Mouse (Mus musculus) thymus, postnatal 25 days (tissue): ENCODE measurements around the gene Olfr243.
"Not testable (repeated sequence)": the region's sequence is repeated elsewhere in the genome, so short reads cannot be mapped to it uniquely, and the experiment has no call there.

Experiments used
- DNase-seq: peaks from one replicate; pipeline ENCODE4 v3.0.0; 2022

Olfr243 gene

GRCm38 (mm10) chr7:103714371-103714770 is at the start of gene Olfr243:
Olfr243 (plus strand) TSS chr7:103714671.
- DNase-seq, result no peak

GRCm38 (mm10) chr7:103671091-103671490 is 43.4 kb upstream of the Olfr243 start, which contains the start of gene Olfr624:
Olfr624 (minus strand) TSS chr7:103671191.
- DNase-seq, result no peak

- DNase-seq, result no peak
Measured at GRCm38 (mm10) chr7:103682420-103682819, 32.1 kb upstream of the Olfr243 start, which contains the start of gene Olfr625-ps1. Olfr625-ps1 (plus strand) TSS chr7:103682720.

DNA sequence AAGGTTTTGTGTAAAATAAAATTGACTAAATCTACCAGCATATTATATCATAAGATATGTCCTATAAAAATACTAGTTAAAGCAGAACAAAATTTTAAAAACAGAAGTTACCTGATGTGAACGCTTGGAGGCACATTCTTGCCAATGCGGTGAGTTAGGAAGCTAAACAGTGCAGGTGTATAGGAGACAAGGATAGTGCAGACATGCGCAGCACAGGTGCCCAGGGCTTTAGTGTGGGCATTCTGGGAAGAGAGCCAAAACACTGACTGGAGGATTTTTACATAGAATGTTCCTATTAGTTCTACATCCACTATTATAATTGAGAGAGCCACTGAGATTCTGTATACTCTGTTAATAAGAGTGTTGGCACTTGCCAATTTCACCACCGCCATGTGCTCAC is 15.0 kb upstream of the Olfr243 start:
- DNase-seq, result no peak

DNA sequence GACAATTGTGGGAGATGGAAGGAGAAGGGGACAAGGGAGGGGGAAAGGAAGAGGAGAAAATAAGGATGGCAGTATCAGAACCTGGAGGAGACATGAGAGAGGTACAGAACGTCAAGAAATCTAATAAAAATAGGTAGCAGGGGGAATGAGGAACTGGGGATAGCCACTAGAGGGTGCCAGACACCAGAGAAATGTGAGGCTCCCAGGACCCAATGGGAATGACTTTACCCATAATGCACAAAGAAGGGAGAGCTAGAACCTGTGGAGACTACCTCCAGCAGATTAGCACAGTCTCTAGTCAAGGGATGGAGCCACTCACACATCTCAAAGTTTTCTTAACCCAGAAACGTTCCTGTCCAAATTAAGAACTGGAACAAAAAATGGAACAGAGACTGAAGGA is 2.4 kb upstream of the Olfr243 start:
- peak; percentile 11 for DNase-seq

DNA sequence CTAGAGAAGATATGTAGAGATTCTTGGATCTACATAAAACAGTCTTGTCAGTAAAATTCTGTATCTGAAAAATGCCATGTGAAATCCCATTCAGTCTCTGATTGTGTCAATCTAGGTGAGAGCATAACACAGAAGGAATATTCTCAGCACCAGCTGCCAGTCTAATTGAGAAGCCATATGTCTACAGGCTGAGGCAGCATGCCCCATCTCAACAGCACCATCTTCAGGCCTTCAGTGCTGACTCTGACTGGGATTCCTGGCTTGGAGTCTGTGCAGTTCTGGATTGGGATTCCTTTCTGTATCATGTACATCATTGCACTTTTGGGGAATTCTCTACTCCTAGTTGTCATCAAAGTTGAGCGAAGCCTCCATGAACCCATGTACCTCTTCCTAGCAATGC is 1.9 kb downstream of the Olfr243 start:
- not testable (repeated sequence) for DNase-seq

DNA sequence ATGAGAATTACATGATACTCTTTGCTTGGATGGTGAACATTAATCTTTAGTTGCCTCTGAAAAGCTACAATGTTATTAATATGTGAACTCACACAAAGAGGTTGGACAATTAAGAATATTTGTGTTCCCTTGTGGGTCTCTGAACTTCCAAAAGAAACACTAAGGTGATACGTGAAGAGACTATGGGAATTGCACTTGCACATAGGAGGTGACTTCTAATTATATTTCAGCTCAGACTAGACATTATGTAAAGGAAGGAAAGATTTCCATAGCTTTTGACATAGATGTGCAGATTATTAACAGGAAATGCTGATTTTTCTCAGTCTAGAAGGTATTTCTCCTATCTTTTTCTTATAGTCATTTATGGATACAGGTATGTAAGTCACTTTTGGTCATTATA is 15.6 kb downstream of the Olfr243 start, which contains the start of gene Olfr628:
Gene Olfr628 (plus strand): TSS at position 301 of the 400 bp plus-strand sequence.
- no peak for DNase-seq

DNA sequence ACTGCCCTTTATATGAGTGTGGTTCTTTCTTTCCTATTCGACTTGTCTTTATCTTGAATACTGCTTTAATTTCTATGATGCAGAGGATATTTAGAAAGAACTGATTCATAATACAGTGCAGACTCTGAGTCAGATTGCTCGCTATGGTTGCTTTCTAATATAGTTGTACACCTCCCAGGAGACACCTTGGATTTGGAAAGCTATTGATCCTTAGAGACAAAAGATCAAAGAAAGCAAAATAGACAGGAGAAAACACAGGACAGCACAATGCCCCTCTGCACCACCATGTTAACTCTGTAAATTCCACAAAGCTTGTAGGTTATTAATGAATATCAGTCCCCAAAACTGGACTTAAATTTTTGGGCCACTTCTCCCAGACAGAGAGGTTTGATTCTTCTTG is 30.4 kb downstream of the Olfr243 start, which contains the start of gene Olfr629:
Gene Olfr629 (minus strand): TSS at position 101 of the 400 bp plus-strand sequence.
- no peak for DNase-seq

- no peak for DNase-seq
Measured at GRCm38 (mm10) chr7:103757233-103757632, 42.8 kb downstream of the Olfr243 start, which contains the start of gene Olfr630. Olfr630 (minus strand) TSS chr7:103757333.

DNA sequence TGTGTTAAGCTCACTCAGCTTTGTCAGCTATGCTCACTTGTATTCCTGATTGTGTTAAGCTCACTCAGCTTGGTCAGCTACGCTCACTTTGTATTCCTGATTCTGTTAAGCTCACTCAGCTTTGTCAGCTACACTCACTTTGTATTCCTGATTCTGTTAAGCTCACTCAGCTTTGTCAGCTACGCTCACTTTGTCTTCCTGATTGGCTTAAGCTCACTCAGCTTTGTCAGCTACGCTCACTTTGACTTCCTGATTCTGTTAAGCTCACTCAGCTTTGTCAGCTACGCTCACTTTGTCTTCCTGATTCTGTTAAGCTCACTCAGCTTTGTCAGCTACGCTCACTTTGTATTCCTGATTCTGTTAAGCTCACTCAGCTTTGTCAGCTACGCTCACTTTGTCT is 47.7 kb downstream of the Olfr243 start:
- DNase-seq, result not testable (repeated sequence)

- DNase-seq, result not testable (repeated sequence)
Measured at GRCm38 (mm10) chr7:103767687-103768086, 53.2 kb downstream of the Olfr243 start.
